Mouse (Mus musculus): Measurements from ENCODE around the gene Cldn20.

DNA sequence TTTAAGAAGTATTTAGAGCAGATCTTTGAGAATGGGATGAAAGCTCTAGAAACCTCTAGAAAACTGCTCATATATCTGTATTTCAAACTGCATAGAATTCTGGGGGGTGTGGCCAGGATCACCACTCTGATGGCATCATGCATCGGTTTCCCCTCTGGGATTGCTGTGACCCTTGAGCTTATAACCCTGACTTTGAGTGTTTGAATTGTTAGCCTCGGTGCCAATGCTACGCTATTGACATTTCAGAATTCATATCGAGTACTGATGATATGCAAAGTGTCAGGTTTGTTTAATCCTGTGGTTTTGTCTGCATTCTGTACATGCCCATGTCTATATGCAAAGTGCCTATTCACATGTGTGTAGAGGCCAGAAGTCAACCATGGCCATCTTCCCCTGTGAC lies 45.1 kb upstream of the Cldn20 start:
- TF ChIP-seq CTCF (IDR thresholded peaks at IDR 0.05; ENCODE audit: low read depth, low read length) (no peak), POLR2A (IDR thresholded peaks at IDR 0.05; ENCODE audit: borderline replicate concordance, low read depth, low read length) (no peak)
